Mouse (Mus musculus) ES-Bruce4 (cell line): ENCODE results near the gene Npm1.

Source experiments
- CTCF ChIP-seq: IDR thresholded peaks from one replicate; pipeline ENCODE4 v1.8.1; 2011; ENCODE audit warnings: low read depth, low read length
- POLR2A ChIP-seq: IDR thresholded peaks from one replicate; pipeline ENCODE4 v1.8.1; 2011; ENCODE audit warnings: low read length; ENCODE audit not compliant: insufficient read depth

- no peak for TF ChIP-seq POLR2A
- TF ChIP-seq CTCF: no peak
Observed at GRCm38 (mm10) chr11:33151780-33152145, 11.2 kb downstream of the Npm1 start.
